Mouse (Mus musculus): ENCODE results near the gene Olfr458. TPM values are rescaled to one million over a fixed set of nuclear protein-coding genes. Genes with fewer than 3 reads are reported as not detected.

The Olfr458 gene
- not detected in 2 replicates for polyA plus RNA-seq (2012; rRNA removed)

- DNase-seq, result no peak
- no peak for TF ChIP-seq POLR2A (IDR thresholded peaks at IDR 0.05; ENCODE audit: control insufficient read depth, extremely low read depth, insufficient read depth, low read length, poor library complexity)
- no peak for TF ChIP-seq CTCF (IDR thresholded peaks at IDR 0.05; ENCODE audit: borderline replicate concordance, control insufficient read depth, extremely low read depth, insufficient read depth, low read length, poor library complexity)
- H3K4me1 ChIP-seq (replicated peaks; ENCODE audit: control insufficient read depth, insufficient read depth, low read length), result no peaks in the 10 kb centered on the region
- H3K4me3 ChIP-seq (ENCODE audit: control insufficient read depth, insufficient read depth, low read length), result no peak within 1 kb of the TSS
- no peaks in the 10 kb centered on the region for H3K27me3 ChIP-seq (ENCODE audit: control insufficient read depth, insufficient read depth, low read length)
- H3K27ac ChIP-seq (ENCODE audit: control insufficient read depth, insufficient read depth, low read length), result no peak within 1 kb of the TSS
- H3K36me3 ChIP-seq (ENCODE audit: control insufficient read depth, insufficient read depth, low read length), result no peaks in the 10 kb centered on the region
- WGBS, result 91% methylated on average over 1 of the region's 1 CpGs
Observed at GRCm38 (mm10) chr6:42465096-42465495, at the start of gene Olfr458. TSS of gene Olfr458 (minus strand) at chr6:42465196.

- Histone ChIP-seq H3K36me3 (ENCODE audit: control insufficient read depth, insufficient read depth, low read length) (no peaks in the 10 kb centered on the region), H3K4me3 (ENCODE audit: control insufficient read depth, insufficient read depth, low read length) (no peak overlapping the region), H3K27ac (ENCODE audit: control insufficient read depth, insufficient read depth, low read length) (no peak overlapping the region), H3K27me3 (ENCODE audit: control insufficient read depth, insufficient read depth, low read length) (no peaks in the 10 kb centered on the region), H3K4me1 (replicated peaks; ENCODE audit: control insufficient read depth, insufficient read depth, low read length) (no peaks in the 10 kb centered on the region)
- DNase-seq, result no peak
- WGBS, result 93% methylated on average over 1 of the region's 1 CpGs
- no peak for TF ChIP-seq POLR2A (IDR thresholded peaks at IDR 0.05; ENCODE audit: control insufficient read depth, extremely low read depth, insufficient read depth, low read length, poor library complexity)
- no peak for TF ChIP-seq CTCF (IDR thresholded peaks at IDR 0.05; ENCODE audit: borderline replicate concordance, control insufficient read depth, extremely low read depth, insufficient read depth, low read length, poor library complexity)
Observed at GRCm38 (mm10) chr6:42513461-42513860, 48.5 kb upstream of the Olfr458 start.

- Histone ChIP-seq H3K36me3 (ENCODE audit: control insufficient read depth, insufficient read depth, low read length) (no peaks in the 10 kb centered on the region), H3K27ac (ENCODE audit: control insufficient read depth, insufficient read depth, low read length) (no peak overlapping the region), H3K27me3 (ENCODE audit: control insufficient read depth, insufficient read depth, low read length) (no peaks in the 10 kb centered on the region), H3K4me3 (ENCODE audit: control insufficient read depth, insufficient read depth, low read length) (no peak overlapping the region), H3K4me1 (replicated peaks; ENCODE audit: control insufficient read depth, insufficient read depth, low read length) (no peaks in the 10 kb centered on the region)
- no peak for TF ChIP-seq POLR2A (IDR thresholded peaks at IDR 0.05; ENCODE audit: control insufficient read depth, extremely low read depth, insufficient read depth, low read length, poor library complexity)
- no peak for TF ChIP-seq CTCF (IDR thresholded peaks at IDR 0.05; ENCODE audit: borderline replicate concordance, control insufficient read depth, extremely low read depth, insufficient read depth, low read length, poor library complexity)
- DNase-seq, result no peak
Observed at GRCm38 (mm10) chr6:42509311-42509710, 44.3 kb upstream of the Olfr458 start.

GRCm38 (mm10) chr6:42503478-42503877, 38.5 kb upstream of the Olfr458 start:
- Histone ChIP-seq H3K36me3 (ENCODE audit: control insufficient read depth, insufficient read depth, low read length) (no peaks in the 10 kb centered on the region), H3K4me1 (replicated peaks; ENCODE audit: control insufficient read depth, insufficient read depth, low read length) (no peaks in the 10 kb centered on the region), H3K4me3 (ENCODE audit: control insufficient read depth, insufficient read depth, low read length) (no peak overlapping the region), H3K27ac (ENCODE audit: control insufficient read depth, insufficient read depth, low read length) (no peak overlapping the region), H3K27me3 (ENCODE audit: control insufficient read depth, insufficient read depth, low read length) (no peaks in the 10 kb centered on the region)
- no peak for DNase-seq
- TF ChIP-seq POLR2A (IDR thresholded peaks at IDR 0.05; ENCODE audit: control insufficient read depth, extremely low read depth, insufficient read depth, low read length, poor library complexity) (no peak), CTCF (IDR thresholded peaks at IDR 0.05; ENCODE audit: borderline replicate concordance, control insufficient read depth, extremely low read depth, insufficient read depth, low read length, poor library complexity) (no peak)
- WGBS, result 91% methylated on average over 2 of the region's 2 CpGs

- DNase-seq, result no peak
- WGBS, result 81% methylated on average over 1 of the region's 1 CpGs
- no peak for TF ChIP-seq CTCF (IDR thresholded peaks at IDR 0.05; ENCODE audit: borderline replicate concordance, control insufficient read depth, extremely low read depth, insufficient read depth, low read length, poor library complexity)
- no peak overlapping the region for H3K4me3 ChIP-seq (ENCODE audit: control insufficient read depth, insufficient read depth, low read length)
- H3K4me1 ChIP-seq (replicated peaks; ENCODE audit: control insufficient read depth, insufficient read depth, low read length), result no peaks in the 10 kb centered on the region
- H3K27me3 ChIP-seq (ENCODE audit: control insufficient read depth, insufficient read depth, low read length), result no peaks in the 10 kb centered on the region
- H3K36me3 ChIP-seq (ENCODE audit: control insufficient read depth, insufficient read depth, low read length), result no peaks in the 10 kb centered on the region
- H3K27ac ChIP-seq (ENCODE audit: control insufficient read depth, insufficient read depth, low read length), result no peak overlapping the region
Observed at GRCm38 (mm10) chr6:42489731-42490130, 24.7 kb upstream of the Olfr458 start.

- Histone ChIP-seq H3K27ac (ENCODE audit: control insufficient read depth, insufficient read depth, low read length) (no peak within 1 kb of the TSS), H3K27me3 (ENCODE audit: control insufficient read depth, insufficient read depth, low read length) (no peaks in the 10 kb centered on the region), H3K4me3 (ENCODE audit: control insufficient read depth, insufficient read depth, low read length) (no peak within 1 kb of the TSS), H3K4me1 (replicated peaks; ENCODE audit: control insufficient read depth, insufficient read depth, low read length) (no peaks in the 10 kb centered on the region), H3K36me3 (ENCODE audit: control insufficient read depth, insufficient read depth, low read length) (no peaks in the 10 kb centered on the region)
- DNase-seq, result no peak
- WGBS, result 89% methylated on average over 1 of the region's 1 CpGs
- TF ChIP-seq POLR2A (IDR thresholded peaks at IDR 0.05; ENCODE audit: control insufficient read depth, extremely low read depth, insufficient read depth, low read length, poor library complexity) (no peak), CTCF (IDR thresholded peaks at IDR 0.05; ENCODE audit: borderline replicate concordance, control insufficient read depth, extremely low read depth, insufficient read depth, low read length, poor library complexity) (no peak)
Observed at GRCm38 (mm10) chr6:42487114-42487513, 22.1 kb upstream of the Olfr458 start, which contains the start of gene Olfr456. TSS of gene Olfr456 (minus strand) at chr6:42487214.

- Histone ChIP-seq H3K27me3 (ENCODE audit: control insufficient read depth, insufficient read depth, low read length) (no peaks in the 10 kb centered on the region), H3K27ac (ENCODE audit: control insufficient read depth, insufficient read depth, low read length) (no peak overlapping the region), H3K4me3 (ENCODE audit: control insufficient read depth, insufficient read depth, low read length) (no peak overlapping the region), H3K36me3 (ENCODE audit: control insufficient read depth, insufficient read depth, low read length) (no peaks in the 10 kb centered on the region), H3K4me1 (replicated peaks; ENCODE audit: control insufficient read depth, insufficient read depth, low read length) (no peaks in the 10 kb centered on the region)
- TF ChIP-seq CTCF (IDR thresholded peaks at IDR 0.05; ENCODE audit: borderline replicate concordance, control insufficient read depth, extremely low read depth, insufficient read depth, low read length, poor library complexity) (no peak), POLR2A (IDR thresholded peaks at IDR 0.05; ENCODE audit: control insufficient read depth, extremely low read depth, insufficient read depth, low read length, poor library complexity) (no peak)
- DNase-seq, result no peak
Observed at GRCm38 (mm10) chr6:42484633-42485032, 19.6 kb upstream of the Olfr458 start.

Data from thymus, adult 2 months (tissue).